Mouse (Mus musculus) liver, adult 2 months (tissue): Measurements from ENCODE around the gene Gm1043.

Source experiments
- CTCF ChIP-seq: fragments of 200-500 bp; IDR thresholded peaks from 2 replicates; pipeline ENCODE4 v1.5.1; 2011; ENCODE audit warnings: low read depth, low read length, control low read depth
- POLR2A ChIP-seq: fragments of 200-500 bp; IDR thresholded peaks from 2 replicates; pipeline ENCODE4 v1.6.1; 2011; ENCODE audit warnings: low read length, control low read depth; ENCODE audit not compliant: insufficient read depth; ENCODE audit errors: extremely low read depth

- TF ChIP-seq CTCF (no peak), POLR2A (no peak)
Observed at GRCm38 (mm10) chr5:37247456-37247855, 162.3 kb downstream of the Gm1043 start.
